Mouse (Mus musculus) forebrain, postnatal 0 days (tissue): Measurements from ENCODE around the gene Cipc. TPM values are rescaled to one million over a fixed set of nuclear protein-coding genes. Genes with fewer than 3 reads are reported as not detected.

Source experiments
- ATAC-seq: fragments of 200-750 bp; cut with Nextera tagmentation; 2 replicates; pipeline ENCODE4 v1.8.0; 2017; ENCODE audit warnings: mild to moderate bottlenecking, moderate library complexity
- DNase-seq: peaks from one replicate; pipeline ENCODE4 v3.0.0-alpha.2; 2015
- H3K27ac ChIP-seq: fragments of 300-500 bp; sonication (generic); 2 replicates; pipeline ENCODE4 v1.5.1; 2014; ENCODE audit warnings: low read depth, mild to moderate bottlenecking, antibody characterized with exemption, low read length, moderate library complexity, mixed read lengths
- H3K27me3 ChIP-seq: fragments of 300-500 bp; sonication (generic); 2 replicates; pipeline ENCODE4 v1.6.1; 2014; ENCODE audit warnings: mild to moderate bottlenecking, low read length, mixed read lengths; ENCODE audit not compliant: insufficient read depth
- H3K36me3 ChIP-seq: fragments of 300-500 bp; sonication (generic); 2 replicates; pipeline ENCODE4 v1.6.1; 2014; ENCODE audit warnings: mild to moderate bottlenecking, moderate library complexity; ENCODE audit not compliant: insufficient read depth
- H3K4me1 ChIP-seq: fragments of 300-500 bp; sonication (generic); 2 replicates; pipeline ENCODE4 v1.6.1; 2014; ENCODE audit warnings: antibody characterized with exemption; ENCODE audit not compliant: insufficient read depth
- H3K4me2 ChIP-seq: fragments of 300-500 bp; sonication (generic); 2 replicates; pipeline ENCODE4 v1.6.1; 2014; ENCODE audit warnings: low read depth, mild to moderate bottlenecking, moderate library complexity
- H3K4me3 ChIP-seq: fragments of 300-500 bp; sonication (generic); 2 replicates; pipeline ENCODE4 v1.5.1; 2014; ENCODE audit warnings: low read depth, low read length, mixed read lengths
- H3K9ac ChIP-seq: fragments of 300-500 bp; sonication (generic); 2 replicates; pipeline ENCODE4 v1.6.1; 2014; ENCODE audit warnings: mild to moderate bottlenecking
- H3K9me3 ChIP-seq: fragments of 300-500 bp; sonication (generic); 2 replicates; pipeline ENCODE4 v1.6.1; 2016; ENCODE audit warnings: low read length
- CTCF ChIP-seq: sonication (generic); IDR thresholded peaks from 2 replicates; pipeline ENCODE4 v1.5.1; 2016; ENCODE audit warnings: antibody characterized with exemption, control low read depth, low read depth
- WGBS: fragments of 180-500 bp; shearing (Covaris S2); extraction: QIAGEN DNeasy Blood & Tissue Kit; methylation state at CpG from one replicate; pipeline ENCODE4 v1.1.7; 2014; 5-methylcytosine and 5-hydroxymethylcytosine counted together
- polyA plus RNA-seq: library from polyadenylated mRNA; unstranded; fragments of >200 nt; fragmentation: Nextera tagmentation; extraction: Ambion mirVana; gene quantifications from 2 replicates; pipeline ENCODE4 v1.2.1, GENCODE M21; 2015
- total RNA-seq: library from RNA; depleted of rRNA; stranded (reverse); fragments of >200 nt; gene quantifications from 2 replicates; pipeline ENCODE4 v1.2.3, GENCODE M21; 2014

Cipc gene
- total and polyA plus RNA-seq, 2 experiments from 2014 or later, result 38.1 to 62.9 TPM

GRCm38 (mm10) chr12:86932575-86932952 is 14.3 kb upstream of the Cipc start:
- TF ChIP-seq CTCF, result no peak
- Histone ChIP-seq H3K27me3 (no peaks in the 10 kb centered on the region), H3K4me3 (no peak overlapping the region), H3K9ac (no peak overlapping the region), H3K4me2 (no peak overlapping the region), H3K36me3 (no peaks in the 10 kb centered on the region), H3K9me3 (0 out of 2 replicates have a peak, but pooled peaks cover 6% of the 10 kb centered on the region), H3K4me1 (0 out of 2 replicates have a peak, but pooled peaks cover 3% of the 10 kb centered on the region), H3K27ac (no peak overlapping the region)
- ATAC-seq (no peak), DNase-seq (no peak)
- WGBS, result 24% methylated on average over 6 of the region's 6 CpGs

GRCm38 (mm10) chr12:86934748-86935147 is 12.1 kb upstream of the Cipc start:
- H3K4me3 ChIP-seq, result no peak overlapping the region
- H3K4me1 ChIP-seq, result 0 out of 2 replicates have a peak, but pooled peaks cover 3% of the 10 kb centered on the region
- no peak overlapping the region for H3K4me2 ChIP-seq
- H3K9me3 ChIP-seq, result no peaks in the 10 kb centered on the region
- H3K27ac ChIP-seq, result no peak overlapping the region
- WGBS, result 88% methylated on average over 1 of the region's 1 CpGs
- H3K27me3 ChIP-seq, result no peaks in the 10 kb centered on the region
- no peak for TF ChIP-seq CTCF
- ATAC-seq (no peak), DNase-seq (no peak)
- H3K36me3 ChIP-seq, result no peaks in the 10 kb centered on the region
- no peak overlapping the region for H3K9ac ChIP-seq

GRCm38 (mm10) chr12:86935692-86936282 is 11.1 kb upstream of the Cipc start:
- no peaks in the 10 kb centered on the region for H3K9me3 ChIP-seq

GRCm38 (mm10) chr12:86936587-86937343 is 10.1 kb upstream of the Cipc start:
- 83% methylated on average over 11 of the region's 11 CpGs for WGBS
- TF ChIP-seq CTCF, result no peak
- no peak overlapping the region for H3K4me2 ChIP-seq
- peaks cover 16% of the 10 kb centered on the region for H3K4me1 ChIP-seq
- ATAC-seq (no peak), DNase-seq (no peak)
- no peaks in the 10 kb centered on the region for H3K9me3 ChIP-seq
- no peak overlapping the region for H3K9ac ChIP-seq
- H3K27me3 ChIP-seq, result no peaks in the 10 kb centered on the region
- H3K4me3 ChIP-seq, result no peak overlapping the region
- H3K36me3 ChIP-seq, result no peaks in the 10 kb centered on the region
- H3K27ac ChIP-seq, result no peak overlapping the region

More at GRCm38 (mm10) chr12:86935692-86936282, 11.1 kb upstream of the Cipc start:
- no peak for ATAC-seq
- no peak overlapping the region for H3K4me2 ChIP-seq
- no peak overlapping the region for H3K27ac ChIP-seq
- DNase-seq, result peak; percentile 51
- TF ChIP-seq CTCF, result no peak
- H3K4me1 ChIP-seq, result peaks cover 6% of the 10 kb centered on the region
- 74% methylated on average over 8 of the region's 8 CpGs for WGBS
- no peaks in the 10 kb centered on the region for H3K27me3 ChIP-seq
- no peaks in the 10 kb centered on the region for H3K36me3 ChIP-seq
- no peak overlapping the region for H3K4me3 ChIP-seq
- no peak overlapping the region for H3K9ac ChIP-seq

GRCm38 (mm10) chr12:86938571-86938970 is 8.3 kb upstream of the Cipc start:
- no peak overlapping the region for H3K4me2 ChIP-seq
- no peaks in the 10 kb centered on the region for H3K27me3 ChIP-seq
- DNase-seq, result no peak
- H3K9ac ChIP-seq, result no peak overlapping the region
- no peak overlapping the region for H3K4me3 ChIP-seq
- peaks cover 26% of the 10 kb centered on the region for H3K4me1 ChIP-seq
- H3K36me3 ChIP-seq, result no peaks in the 10 kb centered on the region
- H3K9me3 ChIP-seq, result no peaks in the 10 kb centered on the region
- H3K27ac ChIP-seq, result no peak overlapping the region
- WGBS, result 72% methylated on average over 9 of the region's 9 CpGs
- TF ChIP-seq CTCF, result no peak
- ATAC-seq, result no peak

- DNase-seq (peak; percentile 68), ATAC-seq (peak; percentile 61)
- TF ChIP-seq CTCF, result no peak
- Histone ChIP-seq H3K36me3 (no peaks in the 10 kb centered on the region), H3K27ac (peak overlapping the region; percentile 94), H3K9ac (peak overlapping the region; percentile 46), H3K27me3 (no peaks in the 10 kb centered on the region), H3K4me3 (no peak overlapping the region), H3K4me1 (peaks cover 31% of the 10 kb centered on the region), H3K4me2 (no peak overlapping the region), H3K9me3 (no peaks in the 10 kb centered on the region)
- WGBS, result 10% methylated on average over 11 of the region's 11 CpGs
Measured at GRCm38 (mm10) chr12:86941173-86941572, 5.7 kb upstream of the Cipc start.
